Mouse (Mus musculus): Measurements from ENCODE around the gene Slc25a40.

- TF ChIP-seq CHD2 (IDR thresholded peaks at IDR 0.05; ENCODE audit: low read length) = no peak
- no peak for TF ChIP-seq GATA1 (IDR thresholded peaks at IDR 0.05; ENCODE audit: low read depth, low read length)
- no peak for TF ChIP-seq EP300 (IDR thresholded peaks at IDR 0.05; ENCODE audit: low read depth in 1 of 2, low read length in 2 of 2)
- no peak for TF ChIP-seq CTCF (IDR thresholded peaks at IDR 0.05 in 2 of 3, conservative IDR thresholded peaks at IDR 0.05 in 1 of 3; ENCODE audit: control insufficient read depth in 1 of 3, insufficient read depth in 1 of 3, low read depth in 2 of 3, low read length in 3 of 3, poor library complexity in 1 of 3, severe bottlenecking in 1 of 3)
- TF ChIP-seq ZNF384 (IDR thresholded peaks at IDR 0.05; ENCODE audit: low read depth, low read length) = no peak
- no peak for TF ChIP-seq POLR2A (IDR thresholded peaks at IDR 0.05; ENCODE audit: control insufficient read depth in 1 of 2, insufficient read depth in 1 of 2, low read depth in 1 of 2, low read length in 2 of 2, poor library complexity in 1 of 2)
- no peak for TF ChIP-seq NRF1 (IDR thresholded peaks at IDR 0.05; ENCODE audit: insufficient read depth, low read depth, low read length, poor library complexity, severe bottlenecking)
- no peak for TF ChIP-seq GABPA (IDR thresholded peaks at IDR 0.05; ENCODE audit: low read depth, low read length)
- TF ChIP-seq POLR2AphosphoS2 (IDR thresholded peaks at IDR 0.05; ENCODE audit: low read length) = no peak
Measured at GRCm38 (mm10) chr5:8439095-8439494, 16.4 kb downstream of the Slc25a40 start.

All from MEL (cell line).